In the genomic region with DNA sequence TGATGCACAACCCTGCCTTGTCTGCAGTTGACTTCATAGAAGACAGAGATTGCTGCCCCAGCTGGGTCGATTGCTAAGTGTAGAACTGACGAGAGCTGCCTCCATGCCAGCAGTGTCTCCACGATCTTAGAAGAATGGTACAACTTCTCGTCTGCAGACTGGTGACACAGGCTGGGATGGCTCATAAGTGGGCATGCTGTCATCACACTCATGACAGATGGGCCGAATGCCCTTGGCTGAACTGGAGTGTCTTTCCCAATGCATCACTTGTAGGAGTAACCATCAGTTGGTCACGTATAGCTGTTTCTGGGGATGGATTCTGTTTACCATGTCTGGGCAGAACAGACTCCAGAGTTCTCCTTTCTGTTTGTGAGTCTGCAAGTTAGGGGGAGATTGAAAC, we compare ENCODE assay signal across 26 mouse cellular contexts.
A peak's percentile ranks its signal among the peaks of the same experiment; 100 is the strongest.
DNase-seq lines count a peak whose midpoint lies in the region; ATAC-seq lines count a peak whose summit lies in the region.
"Had no signal": no experiment of that assay in that cellular context is flagged by ENCODE, and none has a peak within 500 bp of the region (broad histone marks: within the 10 kb centered on the region; RNA-seq: fewer than 3 reads in every experiment).

No protein-coding gene starts in this region.

- no peak for ATAC-seq in megakaryocyte, adult 5-6 weeks (ENCODE audit: poor library complexity, severe bottlenecking)
- ATAC-seq: CD4-positive, CD25-positive, alpha-beta regulatory T cell, adult 4 months; forebrain, embryonic 15.5 days; hindbrain, embryonic 16.5 days; inflammation-experienced regulatory T-cells, adult 6 months; intestine, embryonic 16.5 days had no signal

- DNase-seq in adrenal gland, postnatal 10 days, result peak; percentile 10
- no peak for DNase-seq in adrenal gland, postnatal 25 days
- DNase-seq in cerebellum, postnatal 10 days, result peak; percentile 26 to 30
- no peak for DNase-seq in cerebellum, adult 9-10 months
- DNase-seq in limb, embryonic 10.5 days (ENCODE audit: low spot score), result no peak
- DNase-seq: cerebellum, adult 18-20 months; cerebellum, adult 9-11 months; cerebellum, postnatal 36 days; embryo, embryonic 11 days; gastrocnemius, postnatal 25 days; heart, adult 2 months; kidney, adult 18-20 months had no signal

- no peaks in the 10 kb centered on the region for H3K36me3 ChIP-seq in megakaryocyte, embryonic 14.5 days (replicated peaks; ENCODE audit: low read length)
- H3K36me3 ChIP-seq in limb, embryonic 10.5 days, result no peaks in the 10 kb centered on the region
- H3K36me3 ChIP-seq: embryonic facial prominence, embryonic 10.5 days; embryonic facial prominence, embryonic 13.5 days; forebrain, embryonic 12.5 days; forebrain, embryonic 15.5 days; heart, embryonic 10.5 days; heart, embryonic 13.5 days; hindbrain, embryonic 12.5 days had no signal

- H3K4me1 ChIP-seq in megakaryocyte, embryonic 14.5 days, result no peaks in the 10 kb centered on the region
- no peaks in the 10 kb centered on the region for H3K4me1 ChIP-seq in limb, embryonic 10.5 days
- H3K4me1 ChIP-seq: embryonic facial prominence, embryonic 13.5 days; forebrain, embryonic 12.5 days; forebrain, embryonic 15.5 days; hindbrain, embryonic 12.5 days had no signal

- no peak overlapping the region for H3K27ac ChIP-seq in limb, embryonic 10.5 days
- H3K27ac ChIP-seq: embryonic facial prominence, embryonic 10.5 days; embryonic facial prominence, embryonic 13.5 days; forebrain, embryonic 12.5 days; forebrain, embryonic 15.5 days; heart, adult 2 months; heart, embryonic 10.5 days; heart, embryonic 13.5 days; hindbrain, embryonic 12.5 days had no signal

- WGBS in limb, embryonic 10.5 days, result 88% methylated on average over 6 of the region's 6 CpGs

- H3K4me3 ChIP-seq in megakaryocyte, embryonic 14.5 days (replicated peaks), result peak overlapping the region; percentile 20
- no peak overlapping the region for H3K4me3 ChIP-seq in limb, embryonic 10.5 days
- H3K4me3 ChIP-seq: embryonic facial prominence, embryonic 10.5 days; embryonic facial prominence, embryonic 13.5 days; erythroblast, embryonic 14.5 days; forebrain, embryonic 12.5 days; forebrain, embryonic 15.5 days; heart, adult 2 months; heart, embryonic 10.5 days; heart, embryonic 13.5 days; hindbrain, embryonic 12.5 days had no signal

- peaks cover 84% of the 10 kb centered on the region for H3K9me3 ChIP-seq in megakaryocyte, embryonic 14.5 days
- no peaks in the 10 kb centered on the region for H3K9me3 ChIP-seq in limb, embryonic 10.5 days (replicated peaks)
- H3K9me3 ChIP-seq: embryonic facial prominence, embryonic 10.5 days; embryonic facial prominence, embryonic 13.5 days; forebrain, embryonic 12.5 days; forebrain, embryonic 15.5 days; heart, embryonic 10.5 days; heart, embryonic 13.5 days; hindbrain, embryonic 12.5 days had no signal

- no peaks in the 10 kb centered on the region for H3K27me3 ChIP-seq in megakaryocyte, embryonic 14.5 days (replicated peaks)
- no peaks in the 10 kb centered on the region for H3K27me3 ChIP-seq in limb, embryonic 10.5 days (ENCODE audit: low read depth, poor library complexity, severe bottlenecking)
- H3K27me3 ChIP-seq: embryonic facial prominence, embryonic 13.5 days; forebrain, embryonic 12.5 days; forebrain, embryonic 15.5 days; heart, embryonic 13.5 days; hindbrain, embryonic 12.5 days had no signal

Comparison
In these comparisons a context has a peak if more than half of its experiments do, and no peak if none do; other contexts are left out.
1. DNase-seq: peak in adrenal gland, postnatal 10 days (single experiment) and cerebellum, postnatal 10 days (2 of 2); none in adrenal gland, postnatal 25 days (single experiment), cerebellum, adult 9-10 months (single experiment) and limb, embryonic 10.5 days (single experiment).